Mouse (Mus musculus): ENCODE measurements around the gene Sap25. TPM values are rescaled to one million over a fixed set of nuclear protein-coding genes. Genes with fewer than 3 reads are reported as not detected.
A peak's percentile ranks its signal among the peaks of the same experiment; 100 is the strongest.

Sap25 gene
- polyA plus RNA-seq, 1 experiment = 155 TPM

GRCm38 (mm10) chr5:137633397-137634084 lies 7.6 kb upstream of the Sap25 start:
- Histone ChIP-seq H3K27ac (ENCODE audit: insufficient read depth, low read depth, low read length) (no peak overlapping the region), H3K36me3 (ENCODE audit: control insufficient read depth, insufficient read depth, low read length) (peaks cover 46% of the 10 kb centered on the region), H3K27me3 (ENCODE audit: control insufficient read depth, insufficient read depth, low read length) (no peaks in the 10 kb centered on the region), H3K4me1 (ENCODE audit: control insufficient read depth, insufficient read depth, insufficient read length, low read length) (peaks cover 18% of the 10 kb centered on the region), H3K4me3 (ENCODE audit: low read depth, low read length) (no peak overlapping the region)
- TF ChIP-seq POLR2A (IDR thresholded peaks at IDR 0.05; ENCODE audit: low read depth, low read length) = no peak
- TF ChIP-seq CTCF (IDR thresholded peaks at IDR 0.05; ENCODE audit: extremely low read depth, insufficient read length, insufficient replicate concordance, low read depth, low read length) = no peak
- WGBS = 50% methylated on average over 12 of the region's 12 CpGs

- TF ChIP-seq POLR2A (IDR thresholded peaks at IDR 0.05; ENCODE audit: low read depth, low read length) = no peak
- TF ChIP-seq CTCF (IDR thresholded peaks at IDR 0.05; ENCODE audit: extremely low read depth, insufficient read length, insufficient replicate concordance, low read depth, low read length) = no peak
- Histone ChIP-seq H3K4me3 (ENCODE audit: low read depth, low read length) (no peak overlapping the region), H3K4me1 (ENCODE audit: control insufficient read depth, insufficient read depth, insufficient read length, low read length) (no peaks in the 10 kb centered on the region), H3K36me3 (ENCODE audit: control insufficient read depth, insufficient read depth, low read length) (peaks cover 77% of the 10 kb centered on the region), H3K27me3 (ENCODE audit: control insufficient read depth, insufficient read depth, low read length) (no peaks in the 10 kb centered on the region), H3K27ac (ENCODE audit: insufficient read depth, low read depth, low read length) (no peak overlapping the region)
- 84% methylated on average over 7 of the region's 7 CpGs for WGBS
These were observed 1.7 kb upstream of the Sap25 start for GRCm38 (mm10) chr5:137639472-137639871.

- no peak overlapping the region for H3K4me3 ChIP-seq (ENCODE audit: low read depth, low read length)
- peaks cover 6% of the 10 kb centered on the region for H3K4me1 ChIP-seq (ENCODE audit: control insufficient read depth, insufficient read depth, insufficient read length, low read length)
- H3K27me3 ChIP-seq (ENCODE audit: control insufficient read depth, insufficient read depth, low read length) = no peaks in the 10 kb centered on the region
- WGBS = 48% methylated on average over 4 of the region's 4 CpGs
- H3K36me3 ChIP-seq (ENCODE audit: control insufficient read depth, insufficient read depth, low read length) = peaks cover 46% of the 10 kb centered on the region
- TF ChIP-seq POLR2A (IDR thresholded peaks at IDR 0.05; ENCODE audit: low read depth, low read length) = no peak
- TF ChIP-seq CTCF (IDR thresholded peaks at IDR 0.05; ENCODE audit: extremely low read depth, insufficient read length, insufficient replicate concordance, low read depth, low read length) = no peak
- H3K27ac ChIP-seq (ENCODE audit: insufficient read depth, low read depth, low read length) = no peak overlapping the region
These were observed 1.8 kb downstream of the Sap25 start for GRCm38 (mm10) chr5:137642886-137643285.

GRCm38 (mm10) chr5:137644484-137644883 lies 3.4 kb downstream of the Sap25 start:
- peaks cover 6% of the 10 kb centered on the region for H3K4me1 ChIP-seq (ENCODE audit: control insufficient read depth, insufficient read depth, insufficient read length, low read length)
- TF ChIP-seq POLR2A (IDR thresholded peaks at IDR 0.05; ENCODE audit: low read depth, low read length) (no peak), CTCF (IDR thresholded peaks at IDR 0.05; ENCODE audit: extremely low read depth, insufficient read length, insufficient replicate concordance, low read depth, low read length) (no peak)
- H3K36me3 ChIP-seq (ENCODE audit: control insufficient read depth, insufficient read depth, low read length) = peaks cover 30% of the 10 kb centered on the region
- no peaks in the 10 kb centered on the region for H3K27me3 ChIP-seq (ENCODE audit: control insufficient read depth, insufficient read depth, low read length)
- WGBS = 67% methylated on average over 19 of the region's 19 CpGs
- no peak overlapping the region for H3K27ac ChIP-seq (ENCODE audit: insufficient read depth, low read depth, low read length)
- H3K4me3 ChIP-seq (ENCODE audit: low read depth, low read length) = no peak overlapping the region

GRCm38 (mm10) chr5:137645091-137645651 lies 4.0 kb downstream of the Sap25 start:
- no peaks in the 10 kb centered on the region for H3K27me3 ChIP-seq (ENCODE audit: control insufficient read depth, insufficient read depth, low read length)
- TF ChIP-seq POLR2A (IDR thresholded peaks at IDR 0.05; ENCODE audit: low read depth, low read length) (no peak), CTCF (IDR thresholded peaks at IDR 0.05; ENCODE audit: extremely low read depth, insufficient read length, insufficient replicate concordance, low read depth, low read length) (no peak)
- peaks cover 23% of the 10 kb centered on the region for H3K36me3 ChIP-seq (ENCODE audit: control insufficient read depth, insufficient read depth, low read length)
- no peak overlapping the region for H3K27ac ChIP-seq (ENCODE audit: insufficient read depth, low read depth, low read length)
- peaks cover 6% of the 10 kb centered on the region for H3K4me1 ChIP-seq (ENCODE audit: control insufficient read depth, insufficient read depth, insufficient read length, low read length)
- 5% methylated on average over 44 of the region's 44 CpGs for WGBS
- peak overlapping the region; percentile 57 for H3K4me3 ChIP-seq (ENCODE audit: low read depth, low read length)

GRCm38 (mm10) chr5:137645652-137646091 lies 4.5 kb downstream of the Sap25 start, which contains the start of gene Irs3:
Gene Irs3, minus strand, starts transcription at chr5:137645714.
- H3K4me3 ChIP-seq (ENCODE audit: low read depth, low read length) = peak within 1 kb of the TSS; percentile 57
- H3K27me3 ChIP-seq (ENCODE audit: control insufficient read depth, insufficient read depth, low read length) = no peaks in the 10 kb centered on the region
- H3K36me3 ChIP-seq (ENCODE audit: control insufficient read depth, insufficient read depth, low read length) = peaks cover 18% of the 10 kb centered on the region
- peaks cover 6% of the 10 kb centered on the region for H3K4me1 ChIP-seq (ENCODE audit: control insufficient read depth, insufficient read depth, insufficient read length, low read length)
- TF ChIP-seq CTCF (IDR thresholded peaks at IDR 0.05; ENCODE audit: extremely low read depth, insufficient read length, insufficient replicate concordance, low read depth, low read length) (no peak), POLR2A (IDR thresholded peaks at IDR 0.05; ENCODE audit: low read depth, low read length) (no peak)
- H3K27ac ChIP-seq (ENCODE audit: insufficient read depth, low read depth, low read length) = no peak within 1 kb of the TSS
- WGBS = 68% methylated on average over 11 of the region's 11 CpGs

GRCm38 (mm10) chr5:137647827-137648601 lies 6.9 kb downstream of the Sap25 start:
- WGBS = 37% methylated on average over 9 of the region's 9 CpGs
- no peak overlapping the region for H3K27ac ChIP-seq (ENCODE audit: insufficient read depth, low read depth, low read length)
- H3K4me3 ChIP-seq (ENCODE audit: low read depth, low read length) = no peak overlapping the region
- H3K27me3 ChIP-seq (ENCODE audit: control insufficient read depth, insufficient read depth, low read length) = no peaks in the 10 kb centered on the region
- peaks cover 6% of the 10 kb centered on the region for H3K4me1 ChIP-seq (ENCODE audit: control insufficient read depth, insufficient read depth, insufficient read length, low read length)
- peaks cover 5% of the 10 kb centered on the region; the same call in 1 of the 2 replicates for H3K36me3 ChIP-seq (ENCODE audit: control insufficient read depth, insufficient read depth, low read length)
- no peak for TF ChIP-seq POLR2A (IDR thresholded peaks at IDR 0.05; ENCODE audit: low read depth, low read length)
- no peak for TF ChIP-seq CTCF (IDR thresholded peaks at IDR 0.05; ENCODE audit: extremely low read depth, insufficient read length, insufficient replicate concordance, low read depth, low read length)

All from small intestine, adult 2 months (tissue).